Mouse (Mus musculus) kidney, adult 9 months (tissue): ENCODE data around the gene Efna1.
A peak's percentile ranks its signal among the peaks of the same experiment; 100 is the strongest.

Experiments
- DNase-seq: peaks from one replicate; pipeline ENCODE4 v3.0.0; 2022

The Efna1 gene

DNA sequence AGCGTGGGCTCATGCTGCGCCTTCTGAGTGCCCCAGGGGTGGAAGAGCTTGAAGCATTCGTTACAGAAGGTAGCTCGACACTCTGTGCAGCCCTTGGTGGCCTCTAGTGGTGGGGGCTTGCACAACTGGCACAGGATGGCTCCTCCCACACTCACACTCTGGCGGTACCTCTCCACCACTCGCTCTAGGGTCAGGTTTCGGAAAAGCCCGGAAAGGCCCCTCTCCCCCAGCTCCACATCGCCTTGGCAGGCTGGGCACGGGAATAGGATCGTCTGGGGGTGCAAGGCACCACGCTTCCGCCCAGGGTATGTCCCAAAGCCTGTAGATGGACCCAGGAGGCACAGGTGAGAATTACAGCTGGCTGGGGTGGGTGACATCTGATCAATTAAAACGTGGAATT, 37.3 kb downstream of the Efna1 start:
- peak; percentile 66 for DNase-seq

GRCm38 (mm10) chr3:89242331-89242895, 38.5 kb downstream of the Efna1 start:
- peak; percentile 79 for DNase-seq

- no peak for DNase-seq
Measured at GRCm38 (mm10) chr3:89238494-89238893, 42.4 kb downstream of the Efna1 start.

GRCm38 (mm10) chr3:89237682-89238081, 43.3 kb downstream of the Efna1 start:
- DNase-seq: no peak

DNA sequence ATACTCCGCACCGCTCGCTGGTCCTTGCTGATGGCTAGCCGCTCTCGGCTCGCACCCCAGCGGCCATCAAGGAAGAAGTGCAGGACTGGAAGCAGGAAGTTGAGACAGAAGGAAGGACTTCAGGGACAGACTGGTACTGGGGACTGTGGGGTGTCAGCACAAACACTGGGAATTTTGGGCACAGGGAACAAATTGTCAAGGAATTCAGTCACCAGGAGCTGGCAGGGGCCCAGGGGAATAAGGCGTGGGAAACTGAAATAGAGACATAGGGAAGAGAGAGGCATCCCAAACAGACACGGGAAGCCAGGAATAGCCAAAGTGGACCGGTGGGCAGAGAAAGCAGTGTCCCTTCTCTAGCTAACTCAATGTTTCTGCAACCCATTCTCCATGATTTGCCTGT, 44.4 kb downstream of the Efna1 start:
- no peak for DNase-seq

DNA sequence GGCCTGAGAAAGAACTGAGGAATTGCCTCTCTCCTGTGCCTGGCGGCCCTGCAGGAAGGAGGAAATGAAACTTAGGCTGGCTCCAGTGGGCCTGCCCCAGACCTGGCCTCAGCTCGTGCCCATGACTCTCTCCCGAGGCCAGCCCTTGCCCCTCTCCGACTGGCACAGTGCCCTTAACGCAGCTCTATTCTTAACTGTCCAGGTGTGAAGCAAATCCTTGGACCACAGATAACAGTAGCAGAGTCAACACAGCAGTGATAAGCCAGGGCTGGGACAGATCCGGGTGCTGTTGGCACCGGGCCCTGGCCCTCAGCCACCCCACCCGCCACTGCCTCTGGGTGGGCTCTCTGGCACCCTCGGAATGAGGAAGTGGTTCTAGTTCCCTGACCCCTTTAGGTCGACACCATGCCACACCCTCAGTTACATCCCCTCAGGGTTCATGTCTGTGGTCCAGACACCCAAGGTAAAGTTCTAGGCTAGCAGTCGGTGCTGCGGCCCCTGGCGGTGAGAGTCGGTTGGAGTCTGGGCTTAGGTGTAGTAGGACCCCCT, 47.3 kb downstream of the Efna1 start:
- DNase-seq: no peak

DNA sequence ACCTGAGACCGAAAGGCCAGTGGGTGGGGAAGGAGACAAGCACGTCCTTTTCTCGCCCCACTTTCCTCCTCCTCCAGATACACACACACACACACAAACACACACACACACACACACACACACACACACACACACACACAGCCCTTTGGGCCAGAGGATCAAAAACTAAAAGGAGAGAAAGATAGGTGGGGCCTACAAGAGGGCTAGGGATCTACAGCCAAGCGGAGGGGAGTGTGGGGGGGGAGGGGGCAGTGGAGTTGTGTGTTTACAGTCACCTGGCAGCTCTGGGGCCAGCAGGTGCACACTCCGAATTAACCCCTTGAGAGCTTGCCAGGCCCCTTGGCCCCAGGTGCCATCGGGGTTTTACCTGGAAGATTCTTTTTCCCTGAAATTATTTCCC, 48.3 kb downstream of the Efna1 start:
- no peak for DNase-seq

- no peak for DNase-seq
Measured at GRCm38 (mm10) chr3:89231772-89232275, 49.1 kb downstream of the Efna1 start.

DNA sequence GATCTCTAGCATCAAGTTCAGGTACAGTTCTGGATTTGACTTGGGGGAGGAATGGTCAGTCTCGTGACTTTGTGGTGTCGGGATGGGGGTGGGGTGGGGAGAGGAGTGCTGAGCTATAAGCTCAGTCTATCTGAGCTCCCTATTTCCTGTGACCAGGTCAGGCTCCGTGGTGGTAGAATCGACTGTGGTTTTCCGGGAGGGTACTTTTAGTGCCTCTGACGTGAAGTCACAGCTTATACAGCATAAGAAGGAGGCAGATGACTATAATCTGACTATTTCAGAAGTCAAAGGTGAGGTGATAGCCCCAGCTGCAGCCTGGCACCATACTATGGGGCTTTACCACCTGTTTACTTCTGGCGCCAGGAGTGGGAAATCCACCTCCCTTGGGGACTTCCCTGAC, 49.6 kb downstream of the Efna1 start:
- no peak for DNase-seq

DNA sequence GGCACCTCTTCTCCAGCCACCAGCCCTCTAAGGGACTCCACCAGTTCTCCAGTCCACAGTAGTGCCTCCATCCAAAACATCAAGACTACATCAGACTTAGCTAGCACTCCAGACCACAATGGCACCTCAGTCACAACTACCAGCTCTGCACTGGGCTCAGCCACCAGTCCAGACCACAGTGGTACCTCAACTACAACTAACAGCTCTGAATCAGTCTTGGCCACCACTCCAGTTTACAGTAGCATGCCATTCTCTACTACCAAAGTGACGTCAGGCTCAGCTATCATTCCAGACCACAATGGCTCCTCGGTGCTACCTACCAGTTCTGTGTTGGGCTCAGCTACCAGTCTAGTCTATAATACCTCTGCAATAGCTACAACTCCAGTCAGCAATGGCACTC, 50.4 kb downstream of the Efna1 start:
- DNase-seq: no peak

DNA sequence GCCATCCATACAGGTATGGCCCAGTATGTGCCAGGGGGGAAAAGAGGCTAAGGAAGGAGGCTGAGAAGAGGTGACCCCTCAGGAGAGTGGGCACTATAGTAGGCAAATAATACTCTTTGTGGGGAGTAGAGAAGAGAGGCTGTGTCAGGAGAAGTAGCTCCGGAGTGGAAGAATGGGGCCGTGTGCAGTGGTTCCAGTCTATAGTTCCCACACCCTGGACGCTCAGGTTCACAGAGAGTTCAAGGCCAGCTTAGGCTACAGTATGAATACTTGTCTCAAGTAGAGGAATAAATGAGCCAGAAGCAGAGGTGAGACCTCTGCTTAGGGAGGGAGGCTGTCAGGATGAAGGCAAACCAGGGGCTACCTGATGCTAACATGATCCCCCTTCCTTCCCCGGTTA, 51.7 kb downstream of the Efna1 start:
- DNase-seq: no peak

- no peak for DNase-seq
Measured at GRCm38 (mm10) chr3:89228836-89229235, 52.1 kb downstream of the Efna1 start, which contains the start of gene Muc1. TSS of gene Muc1 (plus strand) at chr3:89229057.

GRCm38 (mm10) chr3:89228180-89228549, 52.8 kb downstream of the Efna1 start:
- peak; percentile 96 for DNase-seq

DNA sequence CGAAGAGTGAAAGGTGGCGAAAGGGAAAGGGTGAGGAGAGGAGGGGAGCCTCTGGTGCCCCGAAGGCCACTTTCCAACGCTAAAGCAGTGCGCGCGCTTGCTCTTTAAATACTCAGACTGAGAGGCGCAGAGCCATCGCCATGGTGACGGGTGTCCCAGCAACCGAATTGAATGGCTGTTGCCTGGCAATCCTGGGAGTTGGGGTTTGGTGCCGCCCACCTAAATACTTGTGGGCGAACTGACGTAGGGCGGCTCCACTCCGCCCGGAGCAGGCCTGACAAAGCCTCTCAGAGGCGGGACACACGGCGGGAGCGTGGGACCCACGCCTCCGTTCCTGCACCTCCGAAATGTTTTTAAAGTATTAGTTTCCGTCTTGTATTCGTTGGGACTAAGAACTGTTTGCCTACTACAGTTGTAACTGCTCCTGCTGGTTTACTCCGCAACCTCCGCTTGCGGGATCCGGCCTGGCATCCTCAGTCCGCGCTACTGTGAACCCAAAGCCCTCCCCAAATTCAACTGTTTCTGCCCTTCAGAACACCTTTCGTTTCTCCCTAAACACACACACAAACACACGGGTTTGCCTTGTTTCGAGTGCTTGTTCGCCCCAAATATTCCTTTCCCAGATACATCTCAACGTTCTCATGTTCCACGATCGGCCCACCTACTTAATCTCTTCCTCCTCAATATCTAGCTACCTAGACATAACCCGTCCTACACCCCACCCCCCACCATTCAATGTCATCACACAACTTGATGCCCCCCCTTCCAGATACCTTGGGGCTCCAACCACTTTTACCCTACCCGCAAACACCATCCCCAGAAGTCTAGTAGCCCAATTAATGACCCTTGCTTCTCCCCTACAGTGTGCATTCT, 53.4 kb downstream of the Efna1 start:
- DNase-seq: peak; percentile 87

DNA sequence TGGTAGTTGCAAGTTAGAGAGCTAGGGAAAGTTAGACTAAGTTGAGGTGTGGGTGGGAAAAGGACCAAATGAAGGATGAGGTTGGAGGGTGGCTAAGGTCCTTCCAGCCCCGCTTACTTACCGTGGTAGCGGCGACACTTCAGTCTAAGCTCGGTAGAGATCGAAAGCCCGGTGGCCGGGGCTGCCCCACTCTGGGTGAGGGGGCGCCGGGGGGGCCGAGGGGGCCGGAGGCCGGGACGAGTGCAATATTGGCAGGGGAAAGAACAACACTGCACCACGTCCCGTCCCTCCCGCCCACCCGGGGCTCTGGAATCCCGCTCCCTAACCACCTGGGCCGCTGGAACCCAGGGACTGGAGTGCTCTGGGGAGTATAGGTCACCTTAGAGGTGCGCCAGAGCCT, 54.0 kb downstream of the Efna1 start, which contains the start of gene Mtx1:
Mtx1 (minus strand) TSS at position 189 of the 400 bp plus-strand sequence.
- DNase-seq: no peak

- no peak for DNase-seq
Measured at GRCm38 (mm10) chr3:89226361-89226760, 54.6 kb downstream of the Efna1 start.

DNA sequence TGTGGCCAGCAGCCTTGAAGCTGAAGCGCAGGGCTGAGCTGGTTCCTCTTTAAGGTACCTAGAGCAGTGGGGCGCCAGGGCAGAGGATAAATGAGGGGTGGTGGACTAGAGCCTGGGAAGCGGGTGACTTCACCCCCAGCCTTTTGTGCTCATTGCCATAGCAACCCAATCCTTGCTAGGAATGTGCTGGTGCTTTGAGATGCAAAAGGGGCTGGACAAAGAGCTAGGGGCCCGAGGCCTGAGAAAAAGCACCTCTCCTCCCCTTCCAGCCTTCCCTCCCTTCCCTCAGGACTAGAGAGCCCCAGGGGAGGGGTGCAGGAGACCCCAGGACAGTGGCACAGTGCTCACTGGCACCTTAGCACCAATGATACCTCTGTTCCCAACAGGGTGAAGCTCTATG, 55.0 kb downstream of the Efna1 start:
- no peak for DNase-seq

GRCm38 (mm10) chr3:89225321-89225815, 55.6 kb downstream of the Efna1 start:
- DNase-seq: no peak

GRCm38 (mm10) chr3:89224796-89225195, 56.1 kb downstream of the Efna1 start:
- DNase-seq: no peak
